Mouse (Mus musculus) liver, adult 2 months (tissue): ENCODE measurements around the gene Pde12. TPM values are rescaled to one million over a fixed set of nuclear protein-coding genes. Genes with fewer than 3 reads are reported as not detected.
A peak's percentile ranks its signal among the peaks of the same experiment; 100 is the strongest.
"Not testable (repeated sequence)": the region's sequence is repeated elsewhere in the genome, so short reads cannot be mapped to it uniquely, and the experiment has no call there.

Experiments used
- DNase-seq: peaks from one replicate; pipeline ENCODE4 v3.0.0-alpha.2; 2011; ENCODE audit warnings: low read depth, low spot score; ENCODE audit errors: extremely low read depth
- H3K27ac ChIP-seq: fragments of 200-500 bp; replicated peaks from 2 replicates; pipeline ENCODE4 v1.5.1; 2012; ENCODE audit warnings: low read depth, mild to moderate bottlenecking, control low read depth, inconsistent platforms, low read length; ENCODE audit not compliant: insufficient read depth
- H3K27me3 ChIP-seq: fragments of 200-500 bp; 2 replicates; pipeline ENCODE4 v1.6.1; 2012; ENCODE audit warnings: mild to moderate bottlenecking, moderate library complexity, low read length, inconsistent platforms; ENCODE audit not compliant: control insufficient read depth, insufficient read depth
- H3K36me3 ChIP-seq: fragments of 200-500 bp; 2 replicates; pipeline ENCODE4 v1.6.1; 2012; ENCODE audit warnings: low read length, inconsistent platforms; ENCODE audit not compliant: control insufficient read depth, insufficient read depth
- H3K4me1 ChIP-seq: fragments of 200-500 bp; 2 replicates; pipeline ENCODE4 v1.6.1; 2011; ENCODE audit warnings: low read length; ENCODE audit not compliant: control insufficient read depth, insufficient read depth
- H3K4me3 ChIP-seq: fragments of 200-500 bp; 2 replicates; pipeline ENCODE4 v1.5.1; 2011; ENCODE audit warnings: low read depth, mild to moderate bottlenecking, control low read depth, low read length, moderate library complexity; ENCODE audit not compliant: insufficient read depth
- H3K79me2 ChIP-seq: fragments of 200-500 bp; 2 replicates; pipeline ENCODE4 v1.6.1; 2012; ENCODE audit warnings: inconsistent platforms, mild to moderate bottlenecking, low read length, moderate library complexity; ENCODE audit not compliant: control insufficient read depth, insufficient read depth
- H3K9ac ChIP-seq: fragments of 200-500 bp; 2 replicates; pipeline ENCODE4 v1.6.1; 2012; ENCODE audit warnings: low read depth, mild to moderate bottlenecking, control low read depth, inconsistent platforms, low read length
- CTCF ChIP-seq: fragments of 200-500 bp; IDR thresholded peaks from 2 replicates; pipeline ENCODE4 v1.5.1; 2011; ENCODE audit warnings: low read depth, low read length, control low read depth
- POLR2A ChIP-seq: fragments of 200-500 bp; IDR thresholded peaks from 2 replicates; pipeline ENCODE4 v1.6.1; 2011; ENCODE audit warnings: low read length, control low read depth; ENCODE audit not compliant: insufficient read depth; ENCODE audit errors: extremely low read depth
- WGBS: fragments of 180-500 bp; shearing (Covaris S2); methylation state at CpG from one replicate; pipeline ENCODE4 v1.1.7; 2018; 5-methylcytosine and 5-hydroxymethylcytosine counted together
- polyA plus RNA-seq: library from polyadenylated mRNA; depleted of rRNA; stranded (reverse); fragments of >200 nt; gene quantifications from 2 replicates; pipeline ENCODE4 v1.2.3, GENCODE M21; 2012
- total RNA-seq: library from RNA; depleted of rRNA; stranded (reverse); fragments of >200 nt; gene quantifications from 2 replicates; pipeline ENCODE4 v1.2.3, GENCODE M21; 2014

The Pde12 gene
- total and polyA plus RNA-seq, 2 experiments = 2.4 to 3.5 TPM

- no peaks in the 10 kb centered on the region for H3K27me3 ChIP-seq
- H3K27ac ChIP-seq = no peak overlapping the region
- H3K79me2 ChIP-seq = no peaks in the 10 kb centered on the region
- TF ChIP-seq CTCF = no peak
- no peak for TF ChIP-seq POLR2A
- no peak for DNase-seq
- H3K36me3 ChIP-seq = no peaks in the 10 kb centered on the region
- WGBS = 81% methylated on average over 5 of the region's 5 CpGs
- H3K4me1 ChIP-seq = no peaks in the 10 kb centered on the region; the same call in 1 of the 2 replicates
- H3K4me3 ChIP-seq = no peak overlapping the region
- H3K9ac ChIP-seq = no peak overlapping the region
Measured at GRCm38 (mm10) chr14:26675791-26676190, 6.1 kb upstream of the Pde12 start.

- H3K27ac ChIP-seq = no peak overlapping the region
- H3K4me1 ChIP-seq = peaks cover 2% of the 10 kb centered on the region
- TF ChIP-seq CTCF = peak; percentile 30; the same call in 1 of the 2 replicates
- TF ChIP-seq POLR2A = no peak
- no peak overlapping the region for H3K9ac ChIP-seq
- no peak for DNase-seq
- H3K4me3 ChIP-seq = no peak overlapping the region
- 24% methylated on average over 12 of the region's 12 CpGs for WGBS
- no peaks in the 10 kb centered on the region for H3K27me3 ChIP-seq
- no peaks in the 10 kb centered on the region for H3K79me2 ChIP-seq
- no peaks in the 10 kb centered on the region for H3K36me3 ChIP-seq
Measured at GRCm38 (mm10) chr14:26675371-26675770, 5.7 kb upstream of the Pde12 start.

GRCm38 (mm10) chr14:26674476-26675169 is 4.9 kb upstream of the Pde12 start:
- not testable (repeated sequence) for H3K36me3 ChIP-seq, H3K4me1 ChIP-seq, H3K27ac ChIP-seq, H3K4me3 ChIP-seq, H3K9ac ChIP-seq, DNase-seq, H3K27me3 ChIP-seq, H3K79me2 ChIP-seq
- WGBS = 87% methylated on average over 2 of the region's 2 CpGs

- H3K27ac ChIP-seq, H3K27me3 ChIP-seq, H3K9ac ChIP-seq, H3K36me3 ChIP-seq, H3K4me1 ChIP-seq, H3K79me2 ChIP-seq, H3K4me3 ChIP-seq: not testable (repeated sequence)
- WGBS = 50% methylated on average over 17 of the region's 17 CpGs
- peak; percentile 63 for DNase-seq
Measured at GRCm38 (mm10) chr14:26671870-26672615, 2.4 kb upstream of the Pde12 start.

- Histone ChIP-seq H3K9ac (no peak overlapping the region), H3K27ac (no peak overlapping the region), H3K4me3 (no peak overlapping the region), H3K36me3 (peaks cover 3% of the 10 kb centered on the region), H3K79me2 (0 out of 2 replicates have a peak, but pooled peaks cover 2% of the 10 kb centered on the region), H3K27me3 (no peaks in the 10 kb centered on the region), H3K4me1 (peaks cover 11% of the 10 kb centered on the region)
- TF ChIP-seq CTCF = no peak
- no peak for TF ChIP-seq POLR2A
- no peak for DNase-seq
Measured at GRCm38 (mm10) chr14:26670964-26671363, 1.3 kb upstream of the Pde12 start.
